Mouse (Mus musculus): ENCODE measurements at regions not wholly inside any gene's neighbourhood (a gene's known extent, or its start where the extent isn't known, plus 50 kb on each side); places are given as distances from the start of the nearest gene placed in this dataset.

DNA sequence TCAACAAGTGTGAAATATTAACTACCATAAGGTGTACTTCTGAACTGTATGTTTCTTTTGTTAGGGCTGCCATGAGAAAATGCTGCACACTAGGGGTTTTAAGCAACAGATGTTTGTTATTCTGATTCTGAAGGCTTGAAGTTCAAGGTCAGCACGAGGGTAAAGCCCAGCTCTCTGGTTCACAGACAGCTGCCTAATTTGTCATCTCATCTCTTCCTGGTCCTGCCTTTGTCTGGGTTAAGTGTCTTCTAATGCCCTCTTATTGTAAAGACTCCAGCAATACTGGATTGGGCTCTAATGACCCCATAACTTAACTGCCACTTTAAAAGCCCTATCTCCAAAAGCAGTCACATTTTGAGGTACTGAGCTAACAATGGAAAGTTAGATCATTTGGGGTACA lies 209.9 kb upstream of the Trib2 start:
- no peak for TF ChIP-seq CTCF (IDR thresholded peaks at IDR 0.05; ENCODE audit: extremely low read depth, insufficient read length, insufficient replicate concordance, low read depth, low read length)
- no peak for TF ChIP-seq POLR2A (IDR thresholded peaks at IDR 0.05; ENCODE audit: low read depth, low read length)

Data from small intestine, adult 2 months (tissue).